Mouse (Mus musculus): ENCODE data around the gene Ccnl2.

The Ccnl2 gene

DNA sequence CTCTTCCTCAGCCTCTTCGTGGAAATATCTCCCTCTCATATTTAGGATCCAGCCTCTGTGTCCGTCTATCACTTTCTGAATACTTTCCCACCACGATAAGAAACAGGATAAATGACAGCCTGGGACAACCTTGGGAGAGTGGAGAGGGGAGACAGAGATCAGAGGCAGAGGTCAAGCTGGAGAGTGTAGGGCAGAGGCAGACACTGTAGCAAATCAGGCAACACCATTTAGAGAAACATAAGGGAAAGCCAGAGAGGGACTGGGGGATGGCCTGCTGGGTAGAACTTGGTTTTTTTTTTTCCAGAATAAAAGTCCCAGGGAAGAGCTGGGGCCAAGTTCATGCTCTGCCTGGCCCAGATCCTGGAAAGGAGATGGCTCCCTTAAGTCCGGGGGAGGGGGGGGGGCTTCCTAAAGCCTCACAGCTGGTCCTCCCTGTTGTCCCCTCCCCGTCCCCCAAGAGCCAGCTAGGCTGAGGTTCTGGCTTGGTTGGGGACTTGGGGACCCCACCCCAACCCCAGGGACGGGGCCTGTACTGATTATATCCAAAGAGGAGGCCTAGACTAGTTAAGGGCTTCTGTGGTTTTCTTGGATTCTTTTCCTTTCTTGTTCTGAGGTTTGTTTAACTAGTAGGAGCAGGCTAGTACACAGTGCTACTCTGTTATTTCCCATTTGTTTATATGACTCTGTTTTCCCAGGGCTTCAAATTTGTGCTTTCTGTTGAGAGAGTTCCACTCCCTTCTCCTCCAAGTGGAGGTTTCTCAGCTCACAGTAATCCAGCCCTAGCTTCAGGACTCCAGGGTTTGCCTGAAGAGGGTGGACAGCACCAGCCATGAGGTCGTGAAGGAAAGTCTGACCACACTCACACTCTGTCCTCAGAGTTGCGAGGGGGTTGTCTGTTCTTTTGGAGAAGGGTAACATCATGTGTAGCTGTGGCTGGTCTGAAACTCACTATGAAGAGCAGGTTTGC, 26.2 kb downstream of the Ccnl2 start:
- in situ Hi-C loops (cut with MseI, MboI), result no loop called here

DNA sequence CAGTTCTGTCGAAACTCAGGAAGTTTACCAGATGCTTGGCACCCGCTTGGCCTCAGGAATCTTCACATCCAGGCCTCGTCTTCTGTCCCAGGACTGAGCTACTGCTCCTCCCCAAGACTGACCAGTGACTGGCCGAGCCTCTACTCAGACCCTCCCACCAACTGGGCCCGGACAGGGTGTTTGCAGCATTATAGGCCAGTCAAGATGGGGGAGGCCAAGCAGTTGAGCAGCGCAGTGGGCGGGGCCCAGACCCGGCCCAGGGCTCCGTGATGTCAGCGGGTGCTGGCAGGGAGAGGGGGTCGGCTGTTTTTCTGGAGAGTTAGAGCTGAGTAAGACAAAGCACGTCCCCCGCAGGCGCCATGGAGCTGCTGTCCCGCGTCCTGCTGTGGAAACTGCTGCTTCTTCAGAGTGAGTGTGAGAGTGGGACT, 27.2 kb downstream of the Ccnl2 start, which contains the start of gene Mxra8:
Gene Mxra8 (plus strand): TSS at position 198 of the 428 bp plus-strand sequence.
- in situ Hi-C loops (cut with MseI, MboI), result no loop called here

DNA sequence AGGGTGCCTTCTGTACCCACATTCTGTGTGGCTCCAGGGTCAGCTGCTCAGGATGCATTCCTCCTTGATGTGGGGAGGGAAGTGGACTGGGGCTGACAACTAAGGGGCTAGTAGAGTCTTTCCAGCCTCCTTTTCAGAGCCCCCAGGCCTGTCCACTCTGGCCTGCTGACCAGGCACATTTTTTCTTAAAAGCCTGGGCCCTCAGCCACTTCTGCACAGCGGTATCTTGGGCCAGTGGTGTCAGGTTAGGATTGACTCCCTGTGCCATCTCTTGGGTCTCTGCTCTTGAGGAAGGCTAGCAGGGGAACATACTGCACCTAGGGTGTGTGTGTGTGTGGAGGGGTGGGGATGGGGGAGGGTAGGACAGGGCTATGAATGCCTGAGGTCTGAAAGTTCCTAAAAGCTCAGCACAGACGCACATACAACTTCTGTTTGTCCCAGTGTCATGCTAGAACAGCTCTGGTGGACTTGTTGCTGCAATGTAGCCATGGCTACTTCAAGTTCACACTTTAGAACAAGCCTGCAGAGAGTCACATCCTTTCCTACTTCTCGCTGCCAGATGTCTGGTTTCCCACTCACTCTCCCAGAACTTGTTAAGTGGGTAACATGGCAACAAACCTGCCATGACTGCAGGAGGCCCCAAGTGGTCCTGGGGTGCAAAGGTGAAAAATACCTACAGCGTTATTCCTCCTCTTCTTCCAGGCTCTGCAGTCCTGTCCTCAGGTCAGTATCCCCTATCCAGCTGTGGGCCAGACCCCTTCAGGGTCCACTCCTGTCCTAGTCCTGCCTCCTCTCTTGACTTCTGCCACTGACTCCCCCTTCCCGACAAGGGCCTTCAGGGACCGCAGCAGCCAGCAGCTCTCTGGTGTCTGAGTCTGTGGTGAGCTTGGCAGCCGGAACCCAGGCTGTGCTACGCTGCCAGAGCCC, 28.1 kb downstream of the Ccnl2 start:
- in situ Hi-C loops (cut with MseI, MboI), result no loop called here

DNA sequence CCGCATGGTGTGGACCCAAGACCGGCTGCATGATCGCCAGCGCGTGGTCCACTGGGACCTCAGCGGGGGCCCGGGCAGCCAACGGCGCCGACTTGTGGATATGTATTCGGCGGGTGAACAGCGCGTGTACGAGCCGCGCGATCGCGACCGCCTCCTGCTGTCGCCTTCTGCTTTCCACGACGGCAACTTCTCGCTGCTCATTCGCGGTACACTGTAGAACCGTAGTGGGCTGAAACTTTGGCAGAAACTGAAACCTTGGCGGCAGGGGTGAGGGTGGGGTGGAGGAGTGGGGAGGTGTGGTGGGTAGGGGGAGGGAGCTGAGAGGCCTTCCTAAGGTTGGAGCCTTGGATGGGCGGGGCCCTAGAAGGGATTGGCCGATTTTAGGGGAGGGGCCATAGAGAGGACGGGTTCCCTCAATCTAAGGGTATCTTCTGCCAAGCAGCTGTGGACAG, 28.7 kb downstream of the Ccnl2 start:
- in situ Hi-C loops (cut with MseI, MboI), result no loop called here

DNA sequence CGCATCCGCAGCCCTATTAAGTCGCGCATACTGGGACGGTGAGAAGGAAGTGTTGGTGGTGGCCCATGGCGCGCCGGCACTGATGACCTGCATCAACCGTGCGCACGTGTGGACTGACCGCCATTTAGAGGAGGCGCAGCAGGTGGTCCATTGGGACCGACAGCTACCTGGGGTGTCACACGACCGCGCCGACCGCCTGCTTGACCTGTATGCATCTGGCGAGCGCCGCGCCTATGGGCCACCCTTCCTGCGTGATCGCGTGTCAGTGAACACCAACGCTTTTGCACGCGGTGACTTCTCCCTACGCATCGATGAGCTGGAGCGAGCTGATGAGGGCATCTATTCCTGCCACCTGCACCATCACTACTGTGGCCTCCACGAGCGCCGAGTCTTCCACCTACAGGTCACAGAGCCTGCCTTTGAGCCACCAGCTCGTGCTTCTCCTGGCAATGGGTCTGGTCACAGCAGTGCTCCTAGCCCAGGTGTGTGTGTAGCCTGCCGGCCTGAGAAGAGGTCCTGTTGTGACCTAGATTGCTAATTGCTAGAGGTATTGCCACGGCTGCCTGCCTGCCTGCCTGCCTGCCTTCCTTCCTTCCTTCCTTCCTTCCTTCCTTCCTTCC, 29.5 kb downstream of the Ccnl2 start:
- in situ Hi-C loops (cut with MseI, MboI), result no loop called here

DNA sequence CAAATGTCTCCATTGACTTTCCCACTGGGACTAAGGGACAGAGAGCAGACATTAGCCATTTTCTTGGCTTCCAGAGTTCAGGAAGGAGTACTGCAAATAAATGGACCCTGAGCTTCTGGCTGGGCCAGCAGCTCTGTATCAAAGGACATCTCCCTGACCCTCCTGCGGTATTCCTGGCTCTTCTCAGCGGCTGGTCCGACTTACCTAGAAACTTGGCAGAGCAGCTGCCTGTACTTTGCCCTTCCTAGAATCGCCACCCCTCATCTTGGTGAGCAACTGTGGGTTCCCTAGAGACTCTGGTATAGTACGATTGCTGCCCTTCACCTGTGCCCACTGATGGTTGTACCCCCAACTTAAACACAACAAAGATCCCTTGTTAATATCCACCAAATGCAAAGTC, 30.9 kb downstream of the Ccnl2 start:
- in situ Hi-C loops (cut with MseI, MboI), result no loop called here

DNA sequence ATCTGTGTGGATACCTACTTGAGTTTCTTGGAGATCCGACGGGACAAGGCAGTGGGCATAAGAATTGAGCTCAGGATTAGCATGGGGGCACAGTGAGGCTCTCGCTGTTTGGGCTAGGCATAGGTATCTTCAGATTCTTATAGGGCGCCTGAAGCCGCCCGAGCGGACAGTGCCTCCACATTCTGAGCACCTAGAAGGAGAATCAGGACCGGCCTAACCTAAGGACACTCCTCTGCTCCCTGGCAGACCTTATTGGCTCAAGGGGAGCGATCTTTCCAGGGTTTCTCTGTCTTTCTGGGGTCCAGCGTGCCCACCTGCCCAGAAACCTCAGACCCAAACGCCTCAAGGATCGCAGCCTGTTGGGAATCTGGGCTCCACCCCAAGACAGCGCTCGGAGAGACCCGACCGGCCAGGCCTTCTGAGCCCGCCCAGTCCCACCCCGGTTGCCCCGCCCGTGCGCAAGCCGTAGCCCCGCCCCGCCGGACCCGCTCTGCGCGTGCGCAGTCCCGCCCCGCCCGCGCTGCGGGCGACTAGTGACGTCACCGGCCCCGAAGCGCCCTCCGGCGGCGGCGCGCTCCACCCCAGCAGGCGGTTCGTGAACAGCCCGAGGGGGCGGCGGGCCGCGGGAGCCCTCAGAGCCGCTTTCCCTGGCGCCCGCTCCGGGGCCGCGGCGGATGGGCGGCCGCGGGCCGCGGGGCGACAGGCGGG, 34.7 kb downstream of the Ccnl2 start, which contains the start of gene Dvl1:
Gene Dvl1 (plus strand): TSS at position 532 of the 708 bp plus-strand sequence.
- in situ Hi-C loops (cut with MseI, MboI), result no loop called here

DNA sequence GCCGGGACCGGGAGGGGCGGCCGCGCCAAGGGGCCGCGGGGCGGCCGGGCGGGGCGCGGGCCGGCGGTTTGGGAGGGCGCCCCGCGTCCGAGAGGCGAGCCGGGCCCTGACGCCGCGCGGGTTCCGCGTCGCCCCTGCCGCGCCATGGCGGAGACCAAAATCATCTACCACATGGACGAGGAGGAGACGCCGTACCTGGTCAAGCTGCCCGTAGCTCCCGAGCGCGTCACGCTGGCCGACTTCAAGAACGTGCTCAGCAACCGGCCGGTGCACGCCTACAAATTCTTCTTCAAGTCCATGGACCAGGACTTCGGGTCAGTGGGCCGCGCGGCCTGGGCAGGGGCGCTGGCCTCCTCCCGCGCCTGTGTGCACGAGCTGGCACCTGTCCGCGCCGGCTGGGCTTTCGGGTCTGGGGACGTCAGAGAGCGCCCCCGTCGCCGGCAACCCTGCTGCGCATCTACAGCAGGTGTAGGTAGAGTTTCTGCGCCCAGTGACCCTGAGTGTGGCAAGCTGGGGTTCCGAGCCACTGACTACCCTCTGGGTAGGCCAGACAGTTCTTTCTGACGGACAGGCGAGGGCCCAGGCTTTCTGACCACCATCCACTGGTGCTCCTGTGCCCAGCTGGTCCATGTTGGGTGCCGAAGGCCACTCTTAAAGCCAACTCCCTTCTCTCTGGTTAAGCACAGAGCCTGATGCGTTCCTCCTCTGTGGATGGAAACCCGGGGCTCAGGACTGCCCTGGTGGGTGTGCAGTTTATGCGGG, 35.5 kb downstream of the Ccnl2 start:
- in situ Hi-C loops (cut with MseI, MboI), result no loop called here

DNA sequence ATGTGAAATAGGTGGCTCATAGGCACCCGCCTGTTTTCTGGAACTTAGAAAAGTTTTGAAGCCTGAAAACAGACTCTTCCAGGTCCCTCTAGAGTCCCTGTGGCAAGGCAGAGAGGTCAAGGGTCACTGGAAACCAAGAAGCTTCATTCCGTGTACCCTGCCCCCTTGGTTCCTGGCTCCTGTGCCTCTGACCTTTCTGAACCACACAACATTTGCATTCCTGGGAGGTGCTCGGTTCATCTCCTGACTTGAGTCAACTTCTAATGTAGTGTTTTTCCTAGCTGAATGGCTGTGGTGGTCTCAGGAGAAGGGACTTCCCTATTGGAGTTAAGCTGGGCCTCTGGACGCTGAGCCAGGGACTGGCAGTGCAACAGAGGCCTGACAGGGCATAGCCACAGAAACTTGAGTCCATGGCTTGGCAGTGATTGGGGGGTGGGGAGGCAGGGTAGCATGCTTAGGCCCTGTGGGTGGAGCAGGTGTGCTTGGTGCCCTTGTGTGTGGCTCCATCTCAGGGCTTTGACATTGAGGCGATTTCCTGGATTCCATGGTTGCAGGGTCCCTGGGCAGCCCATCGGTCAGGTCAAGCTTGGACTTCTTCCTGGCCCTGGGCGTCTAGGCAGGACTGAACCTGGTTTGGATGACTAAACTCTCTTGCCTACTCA, 36.3 kb downstream of the Ccnl2 start:
- in situ Hi-C loops (cut with MseI, MboI), result no loop called here

DNA sequence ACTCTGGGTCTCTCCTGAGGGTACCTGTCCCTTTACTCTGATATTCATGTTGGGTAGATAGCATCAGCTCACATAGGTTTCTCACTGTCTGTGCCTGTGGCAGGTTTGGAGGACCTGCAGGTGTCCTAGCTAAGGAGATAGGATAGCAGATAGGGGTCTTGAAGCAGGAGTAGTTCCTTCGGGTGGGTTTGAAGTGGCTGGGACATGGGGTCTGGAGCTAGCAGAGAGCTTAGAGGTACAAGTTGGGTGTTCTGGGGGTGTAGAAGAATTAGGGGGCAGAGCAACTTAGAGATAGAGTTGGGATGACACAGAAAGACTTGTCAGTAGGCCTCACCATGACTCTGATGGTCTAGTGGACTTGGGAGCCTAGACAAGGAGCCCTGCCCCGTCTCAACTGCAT, 37.1 kb downstream of the Ccnl2 start:
- in situ Hi-C loops (cut with MseI, MboI), result no loop called here

DNA sequence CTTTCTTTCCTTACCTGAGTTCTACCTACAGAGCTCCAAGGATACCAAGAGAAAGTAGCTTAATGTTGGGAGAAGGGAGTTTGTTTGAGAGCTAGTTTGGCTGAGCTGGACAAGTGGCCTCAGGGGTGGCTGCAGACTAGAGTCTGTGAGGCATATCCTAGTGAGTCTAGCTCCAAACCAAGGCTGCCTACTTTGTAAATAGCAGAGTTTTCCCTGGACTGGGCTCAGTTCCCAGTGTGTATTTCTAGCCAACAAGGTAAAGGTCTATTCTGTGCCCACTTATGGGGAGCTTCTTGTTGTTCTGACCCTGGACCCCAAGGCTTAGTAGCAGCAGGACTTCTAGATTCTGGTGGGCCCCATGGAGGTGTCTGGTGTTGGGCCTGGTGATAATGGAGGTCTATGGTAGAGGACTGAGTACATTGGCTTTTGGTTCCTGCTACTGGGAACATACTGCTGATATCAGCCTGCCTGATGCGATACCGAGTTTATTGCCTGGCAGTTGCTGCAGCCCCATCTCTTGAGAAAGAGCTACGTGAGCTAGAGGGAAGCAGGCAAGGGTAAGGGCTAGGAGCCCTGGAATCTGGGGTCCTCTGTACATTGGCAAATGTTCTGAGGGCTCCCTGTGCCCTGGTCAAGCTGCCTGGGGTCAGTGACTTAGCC, 37.6 kb downstream of the Ccnl2 start:
- in situ Hi-C loops (cut with MseI, MboI), result no loop called here

DNA sequence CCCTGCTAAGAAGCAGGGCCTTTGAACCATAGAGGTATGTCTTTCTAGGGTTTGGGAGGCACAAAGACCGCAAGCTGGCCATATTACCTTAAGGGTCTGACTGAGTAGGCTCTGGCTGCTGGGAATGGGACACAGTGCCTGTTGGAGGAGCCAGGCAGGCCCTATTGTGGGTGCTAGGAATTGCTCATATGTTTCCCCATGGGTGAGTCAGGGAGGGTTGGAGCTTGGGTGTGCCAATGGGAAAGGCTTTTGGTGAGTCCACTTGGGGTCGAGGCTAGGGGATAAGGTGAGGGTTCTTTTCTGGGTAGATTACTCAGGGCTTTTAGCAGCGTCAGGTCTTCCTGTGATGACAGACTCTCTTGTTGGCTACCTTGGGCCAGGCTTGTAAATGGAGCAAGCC, 39.1 kb downstream of the Ccnl2 start:
- in situ Hi-C loops (cut with MseI, MboI), result no loop called here

DNA sequence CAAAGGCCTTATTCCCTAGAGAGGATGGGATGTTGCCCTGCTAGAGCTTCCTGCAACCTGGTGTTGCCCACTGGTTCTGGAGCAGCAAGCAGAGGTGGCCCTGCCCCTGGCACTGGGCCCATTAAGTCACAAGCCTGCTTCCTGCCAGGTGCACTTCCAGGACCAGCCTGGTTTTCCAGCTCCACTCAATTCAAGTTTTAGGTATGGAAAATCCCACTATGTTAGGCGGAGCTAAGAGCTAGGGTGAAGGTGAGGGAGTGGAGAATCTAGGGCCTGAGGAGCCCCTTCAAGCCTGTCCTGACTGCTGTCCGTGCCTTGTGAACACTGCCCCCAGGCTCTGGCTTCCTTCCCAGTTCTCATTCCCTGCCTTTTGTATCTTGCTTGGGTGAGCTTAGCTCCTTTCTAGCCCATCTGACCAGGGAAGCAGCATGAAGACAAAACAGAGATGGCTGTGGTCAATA, 39.7 kb downstream of the Ccnl2 start:
- in situ Hi-C loops (cut with MseI, MboI), result no loop called here

DNA sequence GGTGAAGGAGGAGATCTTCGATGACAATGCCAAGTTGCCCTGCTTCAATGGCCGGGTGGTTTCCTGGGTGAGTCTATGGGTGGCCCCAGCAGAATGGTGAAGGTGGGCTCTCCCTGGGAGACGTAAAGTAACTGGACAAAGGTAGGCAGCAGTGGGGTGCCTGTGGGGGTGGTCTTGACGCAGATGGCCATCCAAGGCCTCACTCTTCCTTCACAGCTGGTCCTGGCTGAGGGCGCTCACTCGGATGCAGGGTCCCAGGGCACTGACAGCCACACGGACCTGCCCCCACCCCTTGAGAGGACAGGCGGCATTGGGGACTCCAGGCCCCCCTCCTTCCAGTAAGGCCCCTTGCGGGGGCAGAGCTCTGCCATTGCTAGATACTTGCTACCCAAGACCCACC, 41.1 kb downstream of the Ccnl2 start:
- in situ Hi-C loops (cut with MseI, MboI), result no loop called here

DNA sequence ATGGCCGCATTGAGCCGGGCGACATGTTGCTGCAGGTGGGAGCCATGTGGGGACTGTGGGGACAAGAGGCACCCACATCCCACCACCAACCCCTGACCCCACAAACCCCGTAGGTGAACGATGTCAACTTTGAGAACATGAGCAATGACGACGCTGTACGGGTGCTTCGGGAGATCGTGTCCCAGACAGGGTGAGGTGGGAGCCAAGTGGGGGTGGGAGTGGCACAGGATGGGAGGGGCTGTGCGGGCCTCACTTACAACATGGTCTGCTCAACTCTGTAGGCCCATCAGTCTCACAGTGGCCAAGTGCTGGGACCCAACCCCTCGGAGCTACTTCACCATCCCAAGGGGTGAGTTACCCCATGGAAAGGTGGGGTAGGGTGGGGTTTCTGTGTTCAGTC, 42.7 kb downstream of the Ccnl2 start:
- in situ Hi-C loops (cut with MseI, MboI), result no loop called here

DNA sequence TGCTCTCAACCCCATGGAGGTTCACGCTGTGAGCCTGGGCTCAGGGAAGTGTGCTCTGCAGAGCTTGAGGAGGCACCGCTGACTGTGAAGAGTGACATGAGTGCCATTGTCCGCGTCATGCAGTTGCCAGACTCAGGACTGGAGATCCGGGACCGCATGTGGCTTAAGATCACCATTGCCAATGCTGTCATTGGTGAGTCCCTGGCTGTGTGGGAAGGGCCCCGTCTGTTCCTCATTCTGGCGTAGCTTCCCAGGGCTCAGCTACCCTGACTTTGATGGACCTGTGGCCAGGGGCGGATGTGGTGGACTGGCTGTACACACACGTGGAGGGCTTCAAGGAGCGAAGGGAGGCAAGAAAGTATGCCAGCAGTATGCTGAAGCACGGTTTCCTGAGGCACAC, 43.8 kb downstream of the Ccnl2 start:
- in situ Hi-C loops (cut with MseI, MboI), result no loop called here

DNA sequence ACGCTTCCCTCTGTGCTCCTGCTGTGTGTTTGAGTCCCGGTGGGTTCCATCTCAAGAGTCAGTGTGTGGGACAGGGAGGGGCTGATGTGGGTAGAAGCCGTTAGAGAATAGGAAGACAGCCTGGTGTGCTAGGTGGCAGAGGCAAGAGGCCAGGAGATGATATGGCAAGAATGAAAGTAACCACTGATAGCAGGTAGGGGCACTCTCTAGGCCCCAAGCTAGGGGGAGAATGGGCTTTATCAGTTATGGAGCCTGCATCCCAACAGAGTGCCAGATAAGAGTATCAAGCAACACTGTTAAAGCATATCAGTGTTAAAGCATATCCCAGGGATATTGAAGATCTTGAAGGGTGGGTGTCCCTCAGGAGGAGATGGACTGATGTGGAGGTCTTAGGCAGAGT, 44.6 kb downstream of the Ccnl2 start:
- in situ Hi-C loops (cut with MseI, MboI), result no loop called here

DNA sequence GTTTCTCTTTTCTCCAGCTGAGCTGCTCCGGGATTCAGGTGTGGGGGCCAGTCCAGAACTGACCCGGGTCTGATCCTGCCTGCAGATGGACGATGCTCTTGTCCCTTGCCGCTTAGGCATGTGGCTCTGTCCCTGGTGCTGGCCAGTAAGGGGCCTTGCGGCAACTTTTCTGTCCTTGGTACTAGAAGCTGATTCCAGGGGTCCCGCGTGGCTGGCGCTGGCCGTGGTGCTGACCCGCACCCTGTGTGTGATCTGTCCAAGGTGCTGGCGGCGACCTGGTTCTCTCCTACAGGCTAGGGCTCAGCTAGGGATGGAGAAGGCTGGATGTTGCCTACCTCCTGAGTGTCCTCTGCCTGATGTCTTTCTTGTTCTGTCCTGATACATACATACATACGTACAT, 47.0 kb downstream of the Ccnl2 start:
- in situ Hi-C loops (cut with MseI, MboI), result no loop called here

DNA sequence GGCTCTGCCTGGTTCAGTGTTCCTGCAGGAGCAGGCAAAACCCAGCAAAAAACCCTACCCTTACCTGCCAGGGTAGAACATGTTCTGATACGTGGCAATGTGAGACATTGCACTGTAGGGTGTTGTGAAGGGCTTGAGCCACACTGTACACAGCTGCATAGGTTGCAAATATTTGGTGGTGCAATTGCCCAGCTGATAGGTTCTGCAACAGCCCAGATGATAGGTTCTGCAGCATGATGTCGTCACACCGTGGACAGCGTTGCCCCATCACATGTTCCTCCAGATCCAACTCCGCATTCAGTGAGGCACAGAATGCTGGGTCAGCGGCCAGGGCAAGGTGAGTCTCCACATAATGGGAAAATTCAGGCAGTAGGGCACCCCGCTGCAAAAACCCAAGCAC, 49.5 kb downstream of the Ccnl2 start:
- in situ Hi-C loops (cut with MseI, MboI), result no loop called here

Measured in mouse trophoblast stem cell (cell line).